Mouse (Mus musculus) kidney, adult 11 months (tissue): Measurements from ENCODE around the gene E2f6.
A peak's percentile ranks its signal among the peaks of the same experiment; 100 is the strongest.

Experiments
- DNase-seq: peaks from one replicate; pipeline ENCODE4 v3.0.0; 2022

The E2f6 gene

GRCm38 (mm10) chr12:16800959-16801315 is 9.8 kb upstream of the E2f6 start:
- DNase-seq, result no peak

- no peak for DNase-seq
These were observed 7.4 kb upstream of the E2f6 start for GRCm38 (mm10) chr12:16803237-16803955.

- DNase-seq, result no peak
These were observed 6.8 kb upstream of the E2f6 start for GRCm38 (mm10) chr12:16803956-16804430.

- peak; percentile 64 for DNase-seq
These were observed 5.3 kb upstream of the E2f6 start for GRCm38 (mm10) chr12:16805511-16805910.

GRCm38 (mm10) chr12:16808045-16808444 is 2.7 kb upstream of the E2f6 start:
- DNase-seq, result peak; percentile 24

GRCm38 (mm10) chr12:16811477-16811876 is 714 bp downstream of the E2f6 start:
- no peak for DNase-seq

- no peak for DNase-seq
These were observed 6.4 kb downstream of the E2f6 start for GRCm38 (mm10) chr12:16817147-16817546.

- no peak for DNase-seq
These were observed 7.8 kb downstream of the E2f6 start for GRCm38 (mm10) chr12:16818513-16818912.

- DNase-seq, result no peak
These were observed 10.0 kb downstream of the E2f6 start for GRCm38 (mm10) chr12:16820761-16821160.

GRCm38 (mm10) chr12:16822181-16822734 is 11.5 kb downstream of the E2f6 start:
- DNase-seq, result no peak

GRCm38 (mm10) chr12:16823701-16824100 is 12.9 kb downstream of the E2f6 start:
- DNase-seq, result no peak

- peak; percentile 61 for DNase-seq
These were observed 17.7 kb downstream of the E2f6 start for GRCm38 (mm10) chr12:16828505-16828904.

- no peak for DNase-seq
These were observed 19.0 kb downstream of the E2f6 start for GRCm38 (mm10) chr12:16829785-16830184.

- DNase-seq, result peak; percentile 40
These were observed 20.3 kb downstream of the E2f6 start for GRCm38 (mm10) chr12:16831071-16831470.

- no peak for DNase-seq
These were observed 23.9 kb downstream of the E2f6 start for GRCm38 (mm10) chr12:16834701-16835100.

GRCm38 (mm10) chr12:16836188-16836587 is 25.4 kb downstream of the E2f6 start:
- peak; percentile 52 for DNase-seq

GRCm38 (mm10) chr12:16837766-16838165 is 27.0 kb downstream of the E2f6 start:
- DNase-seq, result no peak

- no peak for DNase-seq
These were observed 30.3 kb downstream of the E2f6 start for GRCm38 (mm10) chr12:16840842-16841782.

GRCm38 (mm10) chr12:16844623-16845592 is 34.1 kb downstream of the E2f6 start:
- no peak for DNase-seq

- no peak for DNase-seq
These were observed 36.5 kb downstream of the E2f6 start for GRCm38 (mm10) chr12:16847204-16847792.

- DNase-seq, result no peak
These were observed 37.7 kb downstream of the E2f6 start for GRCm38 (mm10) chr12:16848501-16848900.

GRCm38 (mm10) chr12:16849821-16850220 is 39.1 kb downstream of the E2f6 start:
- DNase-seq, result no peak
